Mouse (Mus musculus) sigmoid colon, adult 10 weeks (tissue): Measurements from ENCODE around the gene Eepd1. TPM values are rescaled to one million over a fixed set of nuclear protein-coding genes. Genes with fewer than 3 reads are reported as not detected.

Experiments
- polyA plus RNA-seq: library from polyadenylated mRNA; stranded (reverse); fragments of 350-450 nt; fragmentation: Illumina TruSeq; extraction: RNeasy Lipid Tissue Mini Kit (QIAGEN cat#74804); gene quantifications from one replicate; pipeline ENCODE4 v1.2.3, GENCODE M21; 2014; ENCODE audit warnings: low read depth, low replicate concordance

Eepd1 gene
- polyA plus RNA-seq = 1.4 TPM

GRCm38 (mm10) chr9:25481344-25482095, at the start of gene Eepd1:
Gene Eepd1, plus strand, starts transcription at chr9:25481547.

Other genes with a start within 250 kb of the Eepd1 start
- 550 TPM for gene Sept7, start 229.1 kb upstream of the Eepd1 start, polyA plus RNA-seq